Mouse (Mus musculus): ENCODE results near the gene Gm9918.
A peak's percentile ranks its signal among the peaks of the same experiment; 100 is the strongest.
"Not testable (repeated sequence)": the region's sequence is repeated elsewhere in the genome, so short reads cannot be mapped to it uniquely, and the experiment has no call there.

Gm9918 gene

DNA sequence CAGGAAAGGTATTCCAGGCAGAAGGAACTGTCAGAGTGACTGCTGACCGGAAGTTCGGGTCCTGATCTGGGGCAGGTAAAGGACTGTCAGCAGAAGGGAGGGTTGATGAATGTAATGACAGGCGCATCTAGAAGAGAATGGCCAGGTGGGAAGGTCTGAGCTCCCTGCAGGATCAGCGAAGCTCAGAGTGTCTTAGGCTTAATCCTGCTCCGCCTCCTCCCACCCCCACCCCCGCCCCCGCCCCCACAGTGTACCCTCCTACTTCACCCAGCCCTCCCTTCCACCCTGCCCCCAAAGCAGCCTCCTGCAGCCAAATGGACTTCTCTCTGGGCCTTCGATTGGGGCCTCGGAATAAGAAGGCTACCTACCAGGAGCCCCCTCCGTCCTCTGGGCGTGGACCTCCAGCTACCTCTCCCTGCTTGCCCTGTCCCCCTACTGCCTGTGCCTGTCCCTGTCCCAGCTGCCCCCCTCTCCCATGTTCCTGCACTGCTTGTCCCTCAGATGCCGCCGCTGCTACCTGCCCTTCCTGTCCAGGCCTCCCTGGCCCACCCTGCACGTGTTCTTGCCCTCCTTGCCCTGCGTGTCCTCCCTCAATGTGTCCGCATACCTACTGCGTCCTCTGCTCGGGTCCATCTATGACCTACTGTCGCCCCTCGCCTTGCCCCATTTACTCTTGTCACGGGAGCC lies at the start of gene Gm9918:
Gm9918 (plus strand) TSS at position 290 of the 687 bp plus-strand sequence.
- no peak for DNase-seq (ENCODE audit: low spot score)

DNA sequence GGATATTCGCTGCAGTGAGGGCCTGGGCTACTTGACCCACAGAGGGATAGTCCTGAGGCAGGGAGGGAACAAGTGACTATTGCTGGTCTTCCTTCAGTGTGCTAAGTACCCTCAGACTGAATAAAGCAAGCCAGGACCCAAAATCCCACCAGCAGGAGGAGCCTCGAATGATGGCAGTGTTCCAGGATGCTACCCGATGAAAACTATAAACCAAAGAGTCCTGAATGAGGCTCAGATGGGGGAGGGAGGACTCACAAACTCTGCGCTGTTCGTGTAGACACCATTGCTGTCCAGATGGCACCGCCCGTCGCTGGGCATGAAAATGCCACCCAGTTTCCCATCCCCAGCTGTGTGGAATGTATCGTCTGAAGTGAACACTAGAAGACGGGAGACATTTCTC lies 48.0 kb upstream of the Gm9918 start:
- DNase-seq (ENCODE audit: low spot score), result no peak

DNA sequence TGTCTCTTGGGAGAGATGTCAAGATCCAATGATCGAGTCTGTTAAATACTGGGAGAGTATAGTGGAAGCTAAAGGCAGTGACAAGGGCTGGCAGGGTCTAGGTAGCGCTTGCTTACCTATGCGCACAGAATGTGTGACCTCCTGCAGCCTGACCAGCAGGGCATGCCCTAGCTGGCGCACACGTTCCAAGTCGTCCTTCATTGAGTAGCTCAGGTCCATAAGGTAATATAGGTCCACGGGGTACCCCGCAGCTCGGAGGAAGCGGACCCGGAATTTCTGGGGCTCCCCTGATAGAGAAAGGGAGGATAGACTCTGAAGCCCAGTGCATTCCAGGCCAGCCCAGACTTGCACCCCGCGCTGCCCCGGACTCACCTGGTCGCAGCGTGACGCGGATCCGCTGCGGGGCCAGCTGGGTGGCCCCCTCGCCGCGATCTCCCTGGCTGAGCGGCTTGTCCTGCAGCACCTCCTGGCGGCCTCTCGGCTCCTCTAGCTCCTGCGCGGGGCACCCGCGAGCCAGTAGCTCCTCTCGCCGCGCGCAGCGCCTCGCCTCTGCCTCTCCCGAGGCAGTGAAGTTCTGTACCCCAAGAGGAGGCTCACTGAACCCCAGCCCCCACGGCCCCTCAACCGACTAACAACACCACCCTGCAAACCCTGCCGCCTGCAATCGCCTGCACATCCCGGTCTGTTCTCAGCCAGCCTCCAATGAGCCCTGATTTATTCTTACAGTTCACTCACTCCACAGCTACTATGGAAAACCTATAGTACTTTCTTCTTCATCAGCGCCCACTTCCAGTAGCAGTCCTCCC lies 46.0 kb upstream of the Gm9918 start:
- peak; percentile 85 for DNase-seq (ENCODE audit: low spot score)

DNA sequence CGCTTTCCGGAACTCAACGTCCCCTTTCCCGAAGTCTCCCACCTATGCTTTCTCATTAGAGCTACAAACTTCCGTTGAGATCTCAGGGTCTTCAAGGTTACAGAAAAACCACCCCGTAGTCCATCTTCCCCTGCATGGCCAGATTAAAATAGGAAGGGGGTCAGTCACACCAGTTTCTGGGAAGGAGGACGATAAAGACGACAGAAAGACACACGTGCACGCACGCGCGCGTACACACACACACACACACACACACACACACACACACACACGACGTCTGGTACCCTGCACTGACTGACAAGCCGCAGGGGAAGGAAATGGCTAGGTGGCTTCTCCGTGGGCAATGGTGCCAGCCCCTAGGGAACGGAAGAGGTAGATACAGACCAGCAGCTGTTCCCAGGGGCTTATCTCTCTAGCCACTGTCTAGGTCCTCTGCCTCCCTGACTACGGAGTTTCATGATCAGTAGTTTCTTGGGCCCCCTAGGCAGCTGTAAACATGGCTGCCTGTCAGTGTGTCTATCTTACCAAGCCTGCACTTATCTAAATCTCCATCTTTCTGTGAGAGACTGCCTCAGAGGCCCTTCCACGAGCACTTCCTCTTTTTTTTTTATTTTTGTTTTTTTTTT lies 45.3 kb upstream of the Gm9918 start:
- DNase-seq (ENCODE audit: low spot score), result no peak

DNA sequence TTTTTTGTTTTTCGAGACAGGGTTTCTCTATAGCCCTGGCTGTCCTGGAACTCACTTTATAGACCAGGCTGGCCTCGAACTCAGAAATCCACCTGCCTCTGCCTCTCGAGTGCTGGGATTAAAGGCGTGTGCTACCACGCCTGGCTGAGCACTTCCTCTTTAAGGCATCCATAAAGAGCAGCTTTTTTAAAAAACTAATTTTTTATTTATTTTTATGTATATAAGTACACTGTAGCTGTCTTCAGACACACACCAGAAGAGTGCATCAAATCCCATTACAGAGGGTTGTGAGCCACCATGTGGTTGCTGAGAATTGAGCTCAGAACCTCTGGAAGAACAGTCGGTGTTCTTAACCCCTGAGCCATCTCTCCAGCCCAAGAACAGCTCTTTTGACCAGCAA lies 44.7 kb upstream of the Gm9918 start:
- DNase-seq (ENCODE audit: low spot score), result not testable (repeated sequence)

DNA sequence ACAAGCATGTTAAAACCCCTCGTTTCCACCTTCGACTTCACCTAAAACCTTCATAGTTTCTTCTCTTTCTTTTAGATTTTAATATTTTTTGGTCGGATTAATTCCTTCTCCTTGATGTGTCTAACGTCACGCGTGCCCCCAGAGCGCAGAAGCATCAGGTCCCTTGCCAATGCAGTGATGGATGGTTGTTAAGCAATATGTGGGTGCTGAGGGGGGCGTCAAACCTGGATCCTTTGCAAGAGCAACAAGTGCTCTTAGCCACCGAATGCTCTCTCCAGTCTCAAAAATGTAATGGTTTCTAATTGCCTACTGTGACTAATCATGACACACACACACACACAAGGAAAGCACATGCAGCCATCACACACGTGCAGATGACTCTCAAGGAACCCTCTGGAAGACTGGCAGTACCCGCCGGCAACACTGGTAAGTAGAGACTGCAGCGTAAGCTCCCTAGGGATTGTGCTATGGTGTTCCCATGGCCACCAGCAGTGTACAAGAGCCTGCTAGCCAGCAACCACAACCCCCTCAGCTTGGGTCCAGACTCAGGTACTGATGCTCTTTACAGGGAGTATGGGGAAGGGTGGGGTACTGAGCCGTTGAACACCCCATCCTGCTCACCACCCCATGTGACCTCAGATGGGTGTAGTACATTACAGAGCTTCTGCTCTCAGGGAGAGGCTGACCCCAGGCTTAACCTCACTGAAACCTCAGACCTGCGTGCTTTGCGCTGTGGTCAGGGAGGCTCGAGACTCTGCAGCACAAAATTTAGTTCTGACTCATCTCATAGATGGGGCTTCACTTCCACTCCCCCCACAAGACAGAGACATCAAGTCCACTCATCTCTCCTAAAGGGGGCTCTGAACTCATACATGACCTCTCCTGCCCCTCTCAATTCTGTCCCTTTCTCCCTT lies 39.7 kb upstream of the Gm9918 start:
- DNase-seq (ENCODE audit: low spot score), result no peak

DNA sequence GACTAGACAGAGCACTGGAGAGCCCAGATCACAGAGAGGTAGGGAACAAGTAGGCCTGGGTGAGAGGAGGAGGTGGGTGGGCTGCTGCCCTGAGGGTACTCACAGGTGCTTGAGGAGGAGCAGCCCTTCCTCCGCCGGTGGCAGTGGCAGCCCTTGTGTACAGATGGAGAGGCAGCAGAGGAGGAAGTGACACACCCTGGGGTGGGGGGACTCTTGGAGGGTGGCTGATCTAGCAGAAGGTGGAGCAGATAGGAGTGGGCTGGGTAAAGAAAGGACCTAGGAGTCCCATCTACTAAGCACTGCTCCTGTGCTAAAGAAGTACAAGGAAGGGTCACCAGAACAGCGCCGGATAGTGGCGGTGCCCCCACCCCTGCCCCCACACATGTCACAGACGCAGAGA lies 38.6 kb upstream of the Gm9918 start, which contains the start of gene Itgb7:
Itgb7 (minus strand) TSS at position 197 of the 400 bp plus-strand sequence.
- DNase-seq (ENCODE audit: low spot score), result no peak

DNA sequence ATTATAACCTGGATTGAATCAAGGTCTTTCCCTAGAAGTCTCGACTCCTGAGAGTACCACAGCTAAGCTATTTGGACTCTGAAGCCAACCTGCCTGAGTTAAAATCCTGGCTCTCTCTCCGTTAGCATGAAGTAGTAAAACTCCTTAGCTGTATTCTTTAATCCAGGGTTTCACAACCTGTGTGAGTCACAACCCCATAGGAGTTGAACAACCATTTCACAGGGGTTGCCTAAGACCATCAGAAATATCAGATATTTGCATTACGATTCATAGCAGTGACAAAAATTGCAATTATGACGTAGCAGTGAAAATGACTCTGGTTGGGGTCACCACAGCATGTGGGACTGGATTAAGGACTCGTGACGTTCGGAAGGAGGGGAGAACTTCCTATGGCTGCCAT lies 37.6 kb upstream of the Gm9918 start:
- no peak for DNase-seq (ENCODE audit: low spot score)

DNA sequence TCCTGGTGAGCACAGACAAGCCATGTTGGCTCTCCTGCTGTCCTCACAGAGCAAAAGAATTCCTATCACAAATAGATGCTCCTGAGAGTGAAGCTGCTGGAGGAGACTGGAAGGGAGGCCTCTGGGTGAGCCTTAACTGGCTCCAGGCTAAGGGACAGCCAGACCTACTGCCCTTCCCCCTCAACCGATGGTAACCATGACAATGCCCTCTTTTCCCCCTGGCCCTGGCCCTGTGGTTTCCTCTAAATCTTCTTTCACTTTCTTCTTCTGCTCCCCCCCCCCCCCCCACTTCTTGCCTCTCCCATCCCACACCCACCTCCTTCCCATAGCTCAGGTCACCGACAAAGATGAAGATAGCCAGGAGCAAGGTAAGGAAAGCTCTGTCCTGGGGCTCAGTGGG lies 36.5 kb upstream of the Gm9918 start:
- no peak for DNase-seq (ENCODE audit: low spot score)

DNA sequence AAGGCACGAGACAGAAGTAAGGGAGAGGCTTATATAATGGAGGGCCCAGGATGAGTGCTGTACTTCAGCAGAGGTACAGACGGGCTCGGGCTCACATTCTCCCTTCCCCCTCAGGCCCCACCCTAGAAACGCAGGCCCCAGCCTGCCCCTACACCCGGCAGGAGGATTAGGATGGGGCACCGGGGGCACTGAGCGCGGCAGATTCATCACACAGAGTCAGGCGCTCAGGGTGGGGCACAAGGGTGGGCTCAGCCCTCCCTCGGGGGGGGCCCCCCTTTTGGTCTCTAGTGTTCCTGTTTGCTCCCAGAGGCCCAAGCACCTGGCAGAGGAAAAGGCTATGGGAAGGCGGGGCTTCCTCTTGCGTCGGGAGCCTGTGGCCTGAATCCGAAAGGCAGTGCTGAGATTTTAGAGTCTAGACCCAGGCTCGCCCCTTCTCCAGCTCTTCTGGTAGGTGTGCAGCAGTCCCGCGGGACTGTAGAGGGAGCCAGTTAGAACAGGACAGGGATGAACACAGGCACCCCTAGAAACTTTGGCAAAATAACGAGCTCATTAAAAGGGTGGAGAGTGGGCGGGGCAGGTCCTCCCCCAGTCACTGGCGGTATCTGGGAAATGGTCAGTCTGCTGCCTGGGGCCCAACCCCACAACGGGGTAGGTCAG lies 34.9 kb upstream of the Gm9918 start:
- no peak for DNase-seq (ENCODE audit: low spot score)

DNA sequence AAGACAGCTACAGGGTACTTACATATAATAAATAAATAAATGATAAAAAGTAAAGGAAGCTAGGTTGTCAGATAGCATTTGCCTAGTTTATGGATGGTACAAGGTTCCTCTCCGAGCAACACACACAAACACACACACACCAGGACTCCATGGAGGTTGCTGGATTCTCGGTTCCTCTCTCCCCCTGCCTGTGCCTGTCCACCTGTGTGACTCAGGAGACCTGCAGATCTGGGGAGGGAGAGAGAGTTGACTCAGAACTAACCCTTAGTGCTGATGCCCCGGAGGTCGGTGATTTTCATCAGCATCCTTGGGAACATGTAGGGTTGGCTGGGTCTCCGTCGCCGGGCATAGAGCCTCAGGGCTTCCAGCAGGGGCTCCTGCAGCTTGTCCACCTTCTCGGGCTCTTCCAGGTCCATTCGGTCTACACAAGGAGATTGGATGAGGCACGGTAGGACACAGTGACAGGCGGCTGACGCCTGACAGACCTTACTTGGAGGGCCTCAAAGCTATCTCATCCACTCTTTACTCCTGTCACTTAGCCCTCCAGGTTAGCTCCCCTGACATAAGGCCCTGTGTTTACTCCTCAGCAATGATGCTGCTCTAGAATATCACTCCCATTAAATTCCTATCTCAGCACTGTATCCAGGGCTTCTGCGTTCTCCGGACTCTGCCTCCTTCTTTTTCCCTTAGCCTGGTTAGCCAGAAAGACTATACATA lies 31.7 kb upstream of the Gm9918 start:
- DNase-seq (ENCODE audit: low spot score), result no peak

DNA sequence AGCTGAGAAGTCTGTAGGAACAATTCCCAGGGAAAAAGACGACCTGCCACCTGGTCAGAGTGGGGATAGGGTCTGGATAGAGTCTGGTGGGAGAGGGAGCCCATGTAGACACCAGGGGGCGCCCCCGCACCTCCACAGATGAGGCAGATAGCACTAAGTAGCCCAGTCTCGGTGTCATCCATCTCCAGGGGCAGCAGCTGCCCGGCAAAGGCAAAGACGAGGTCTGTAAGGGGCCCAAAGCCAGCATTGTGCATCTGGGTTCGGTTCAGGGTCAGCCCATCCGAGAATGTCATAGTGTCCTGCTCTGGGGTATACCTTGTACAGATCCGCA lies 31.1 kb upstream of the Gm9918 start:
- DNase-seq (ENCODE audit: low spot score), result peak; percentile 79

DNA sequence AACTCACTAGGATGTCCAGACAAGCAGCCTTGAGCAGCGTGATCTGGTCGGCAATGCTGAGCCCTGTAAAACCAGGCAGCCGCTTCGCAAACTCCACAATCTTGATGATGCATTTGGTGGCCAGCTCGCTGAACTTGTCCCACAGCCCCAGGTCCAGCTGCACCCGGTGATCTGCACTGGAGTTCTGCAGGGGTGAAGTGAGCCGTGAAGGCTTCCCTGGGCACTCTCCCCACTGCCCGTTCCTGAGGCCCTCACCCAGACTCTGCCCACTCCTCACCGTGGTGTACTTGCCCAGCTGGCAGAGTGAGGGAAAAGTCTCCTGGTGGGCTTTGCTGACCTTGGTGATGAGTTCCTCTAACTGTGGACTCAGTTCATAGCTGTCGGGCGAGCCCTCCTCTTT lies 30.5 kb upstream of the Gm9918 start:
- no peak for DNase-seq (ENCODE audit: low spot score)

DNA sequence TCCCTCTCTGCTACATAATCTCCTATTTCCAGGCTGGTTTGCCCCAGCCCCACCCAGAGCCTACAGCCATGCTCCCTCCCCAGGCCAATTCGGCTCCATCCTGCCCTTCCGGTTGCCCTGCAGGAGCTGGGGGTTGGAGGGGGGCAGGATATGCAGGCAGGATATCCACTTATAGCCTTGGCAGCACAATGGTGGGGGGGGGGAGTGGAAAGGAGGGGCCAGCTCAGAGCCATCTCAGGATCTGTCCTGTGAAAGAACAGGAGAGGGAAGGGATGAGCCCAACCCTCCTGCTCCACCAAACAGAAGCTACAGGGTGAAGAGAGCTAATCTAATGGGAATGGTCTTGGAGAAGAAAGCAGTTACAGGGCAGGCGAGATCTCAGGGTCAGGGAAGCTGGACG lies 29.8 kb upstream of the Gm9918 start:
- DNase-seq (ENCODE audit: low spot score), result no peak

DNA sequence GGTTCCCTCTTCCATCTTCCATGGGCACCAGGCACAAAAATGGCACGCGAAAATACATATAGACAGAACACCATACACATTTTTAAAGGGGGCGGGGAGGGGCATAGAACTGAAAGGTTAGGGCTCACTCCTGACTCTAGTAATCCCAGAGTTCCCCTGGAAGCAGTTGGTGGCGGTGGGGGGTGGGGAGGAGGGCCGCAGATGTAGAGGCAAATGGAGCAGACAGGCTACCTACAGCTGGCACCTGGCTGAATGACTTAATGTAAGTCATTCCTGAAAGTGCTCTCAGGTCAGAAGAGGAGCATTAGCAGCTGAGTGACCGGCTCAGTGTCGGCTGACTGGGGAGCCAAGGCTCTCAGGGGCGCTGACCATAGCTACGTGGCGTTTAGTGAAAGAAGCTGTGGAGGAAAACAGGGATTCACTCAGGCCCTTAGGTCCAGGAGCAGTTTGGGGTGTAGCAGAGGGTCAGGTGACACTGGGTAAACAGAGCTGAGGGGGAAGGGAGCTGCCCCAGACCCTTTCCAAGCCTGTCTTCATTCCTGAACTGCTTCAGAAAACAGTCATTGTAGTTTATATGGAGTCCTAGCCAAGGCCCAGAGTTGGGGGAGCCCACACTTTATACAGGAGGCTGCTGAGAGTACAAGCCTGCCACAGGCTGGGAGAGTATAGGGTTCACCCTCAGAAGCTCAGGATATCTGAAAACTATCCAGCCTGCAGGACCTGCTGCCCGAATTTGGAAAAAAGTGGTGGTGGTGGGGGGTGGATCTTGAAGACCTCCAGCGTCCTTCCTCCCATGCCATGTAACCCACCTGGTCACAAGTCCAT lies 27.7 kb upstream of the Gm9918 start:
- no peak for DNase-seq (ENCODE audit: low spot score)

DNA sequence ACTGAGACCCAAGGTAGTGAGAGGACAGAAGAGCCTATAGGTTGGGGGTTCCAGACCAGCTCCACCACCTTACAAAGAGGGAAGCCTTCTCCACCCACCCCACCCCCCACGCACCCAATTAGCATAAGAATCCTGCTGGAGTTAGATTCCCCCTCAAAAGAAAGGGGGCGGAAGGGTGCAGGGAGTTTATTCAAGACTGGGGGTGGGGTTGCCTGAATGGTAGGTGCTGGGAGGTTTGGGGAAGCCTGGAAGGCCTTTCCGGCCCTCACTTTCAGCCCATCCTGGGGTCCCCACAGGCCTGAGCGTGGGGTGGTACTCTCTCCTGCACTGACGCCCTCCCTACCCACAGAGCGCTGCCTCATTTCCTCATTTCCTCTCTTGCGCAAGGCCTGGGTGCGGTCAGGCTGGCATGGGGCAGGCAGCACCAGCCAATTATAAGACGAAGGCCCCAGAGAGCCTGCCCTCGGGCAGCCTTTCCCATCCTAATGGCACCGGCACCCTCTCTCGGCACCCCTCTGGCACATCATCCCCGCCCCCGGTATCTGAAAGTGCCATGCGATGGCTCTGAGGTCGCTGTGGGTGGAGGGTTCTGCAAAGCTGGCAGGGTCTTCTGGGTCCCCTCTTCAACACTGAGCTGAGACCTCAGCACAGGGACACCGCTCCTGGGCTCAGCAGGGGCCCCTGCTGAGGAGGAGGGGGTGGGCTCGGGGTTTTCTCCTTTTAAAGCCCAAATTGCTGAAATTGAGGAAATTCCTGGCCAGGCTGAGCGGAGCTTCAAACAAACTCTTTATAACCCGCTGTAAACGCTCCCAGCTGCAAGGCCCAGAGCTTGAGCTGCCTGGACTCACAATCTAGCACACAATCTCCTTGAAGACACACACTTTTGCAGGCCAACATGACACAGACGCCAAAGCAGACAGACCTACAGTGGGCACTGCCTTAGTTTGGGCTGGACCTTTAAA lies 26.9 kb upstream of the Gm9918 start:
- peak; percentile 63 for DNase-seq (ENCODE audit: low spot score)

DNA sequence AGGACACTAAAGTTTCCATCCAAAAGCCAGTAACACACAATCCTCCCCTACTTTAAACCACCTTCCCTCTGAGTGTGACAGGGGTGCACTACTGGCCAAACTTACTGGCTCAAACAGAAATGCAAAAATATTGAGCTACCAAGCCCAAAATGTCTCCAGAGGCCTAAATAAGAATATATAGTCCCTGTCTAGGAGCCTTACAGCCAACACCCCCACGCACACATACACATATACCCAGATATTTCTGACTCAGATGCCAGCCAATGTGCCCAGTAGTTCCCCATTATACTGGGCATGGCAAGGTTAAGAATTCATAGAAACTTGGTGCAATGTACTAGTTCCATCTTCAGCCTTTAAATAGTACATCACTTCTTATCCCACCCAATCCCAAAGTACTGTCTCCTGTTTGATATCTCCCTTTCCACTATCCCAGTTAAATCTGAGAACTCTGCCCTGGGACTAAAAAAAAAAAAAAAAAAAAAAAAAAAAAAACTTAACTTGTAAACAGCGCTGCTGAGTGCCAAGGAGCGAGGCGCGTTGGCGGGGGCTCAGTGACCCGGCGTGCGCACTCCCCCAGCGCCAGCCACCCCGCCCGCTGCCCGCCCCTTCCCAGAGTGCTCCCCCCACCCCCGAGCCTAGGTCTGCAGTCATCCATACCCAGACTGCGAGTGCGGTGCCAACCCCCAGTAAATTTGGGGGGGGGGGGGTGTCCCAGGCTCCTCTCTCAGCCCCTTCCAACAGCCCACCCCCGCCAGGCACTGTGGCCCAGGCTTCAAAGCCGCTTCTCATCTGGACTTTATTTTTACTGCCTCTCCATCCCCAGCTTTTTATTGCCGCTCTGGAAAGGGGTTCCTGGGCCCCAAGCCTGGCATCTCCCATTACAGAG lies 25.8 kb upstream of the Gm9918 start:
- DNase-seq (ENCODE audit: low spot score), result peak; percentile 67

DNA sequence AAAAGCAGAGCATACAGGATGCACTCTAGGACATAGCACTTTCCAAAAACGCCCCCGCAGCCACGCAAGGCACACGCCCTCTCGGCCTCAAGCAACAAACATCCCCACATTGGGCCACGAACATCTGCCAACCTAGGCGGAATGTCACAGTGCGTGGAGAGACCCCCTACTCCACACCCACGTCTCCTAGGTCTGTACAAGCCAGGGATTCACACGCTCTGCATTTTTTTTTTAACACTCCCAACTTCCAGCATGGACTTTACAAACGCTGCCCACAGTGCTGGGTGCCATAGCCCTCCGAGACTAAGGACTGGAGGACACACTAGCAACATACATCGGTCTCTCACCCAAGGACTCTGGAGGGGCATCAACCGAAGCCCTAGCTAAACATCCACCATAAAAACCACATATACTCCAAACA lies 24.9 kb upstream of the Gm9918 start:
- DNase-seq (ENCODE audit: low spot score), result no peak
